Mouse (Mus musculus) testis, postnatal 10 days (tissue): ENCODE data around the gene Edem3.
"Not testable (repeated sequence)": the region's sequence is repeated elsewhere in the genome, so short reads cannot be mapped to it uniquely, and the experiment has no call there.

Source experiments
- DNase-seq: peaks from one replicate; pipeline ENCODE4 v3.0.0; 2021; ENCODE audit warnings: low spot score

Edem3 gene

GRCm38 (mm10) chr1:151811456-151811855 lies 56.3 kb downstream of the Edem3 start:
- DNase-seq: no peak

GRCm38 (mm10) chr1:151812004-151812712 lies 57.0 kb downstream of the Edem3 start:
- no peak for DNase-seq

GRCm38 (mm10) chr1:151816051-151816450 lies 60.9 kb downstream of the Edem3 start:
- no peak for DNase-seq

- DNase-seq: no peak
Observed at GRCm38 (mm10) chr1:151819190-151819589, 64.0 kb downstream of the Edem3 start.

- DNase-seq: peak; percentile 79
Observed at GRCm38 (mm10) chr1:151820457-151820856, 65.3 kb downstream of the Edem3 start.

GRCm38 (mm10) chr1:151825065-151825464 lies 69.9 kb downstream of the Edem3 start:
- no peak for DNase-seq

GRCm38 (mm10) chr1:151831791-151832190 lies 76.6 kb downstream of the Edem3 start:
- no peak for DNase-seq

GRCm38 (mm10) chr1:151835261-151835660 lies 80.1 kb downstream of the Edem3 start:
- DNase-seq: no peak

- not testable (repeated sequence) for DNase-seq
Observed at GRCm38 (mm10) chr1:151840345-151840744, 85.2 kb downstream of the Edem3 start.

- DNase-seq: no peak
Observed at GRCm38 (mm10) chr1:151845252-151845832, 90.2 kb downstream of the Edem3 start.

- DNase-seq: no peak
Observed at GRCm38 (mm10) chr1:151845926-151846782, 91.0 kb downstream of the Edem3 start.

GRCm38 (mm10) chr1:151848286-151848685 lies 93.1 kb downstream of the Edem3 start:
- DNase-seq: no peak

- no peak for DNase-seq
Observed at GRCm38 (mm10) chr1:151849993-151850608, 94.9 kb downstream of the Edem3 start.

- no peak for DNase-seq
Observed at GRCm38 (mm10) chr1:151851051-151851848, 96.1 kb downstream of the Edem3 start.

- DNase-seq: no peak
Observed at GRCm38 (mm10) chr1:151851976-151852375, 96.8 kb downstream of the Edem3 start.

GRCm38 (mm10) chr1:151855561-151855960 lies 100.4 kb downstream of the Edem3 start:
- no peak for DNase-seq

- no peak for DNase-seq
Observed at GRCm38 (mm10) chr1:151858474-151858873, 103.3 kb downstream of the Edem3 start.

- no peak for DNase-seq
Observed at GRCm38 (mm10) chr1:151861334-151861995, 106.3 kb downstream of the Edem3 start.

- no peak for DNase-seq
Observed at GRCm38 (mm10) chr1:151862109-151862508, 106.9 kb downstream of the Edem3 start.

GRCm38 (mm10) chr1:151863135-151863796 lies 108.1 kb downstream of the Edem3 start:
- no peak for DNase-seq

- peak; percentile 74 for DNase-seq
Observed at GRCm38 (mm10) chr1:151863797-151864147, 108.6 kb downstream of the Edem3 start.
